Mouse (Mus musculus) kidney, adult 2 months (tissue): ENCODE data around the gene Gm32687.
"Not testable (repeated sequence)": the region's sequence is repeated elsewhere in the genome, so short reads cannot be mapped to it uniquely, and the experiment has no call there.

Experiments used
- CTCF ChIP-seq: fragments of 200-500 bp; conservative IDR thresholded peaks from 2 replicates; pipeline ENCODE4 v1.5.1; 2011; ENCODE audit warnings: low read depth, mild to moderate bottlenecking, control low read depth, low read length, moderate library complexity, mixed read lengths; ENCODE audit not compliant: insufficient read depth, insufficient read length
- POLR2A ChIP-seq: fragments of 200-500 bp; IDR thresholded peaks from one replicate; pipeline ENCODE4 v1.6.1; 2011; ENCODE audit warnings: low read depth, low read length, control low read depth

GRCm38 (mm10) chr10:81929842-81930743 lies 66.4 kb downstream of the Gm32687 start, which contains the start of gene Zfp781:
- TF ChIP-seq POLR2A, CTCF: not testable (repeated sequence)
